Mouse (Mus musculus) heart, adult 10 weeks (tissue): ENCODE results near the gene Rrp36. TPM values are rescaled to one million over a fixed set of nuclear protein-coding genes. Genes with fewer than 3 reads are reported as not detected.

ENCODE experiments used
- polyA plus RNA-seq: library from polyadenylated mRNA; stranded (reverse); fragments of 350-450 nt; fragmentation: Illumina TruSeq; extraction: RNeasy Lipid Tissue Mini Kit (QIAGEN cat#74804); gene quantifications from one replicate; pipeline ENCODE4 v1.2.3, GENCODE M21; 2014; ENCODE audit warnings: low read depth, low replicate concordance

Gene Rrp36
- 19.7 TPM for polyA plus RNA-seq

GRCm38 (mm10) chr17:46673850-46674529 is at the start of gene Rrp36:
Gene Rrp36, minus strand, starts transcription at chr17:46674352.

DNA sequence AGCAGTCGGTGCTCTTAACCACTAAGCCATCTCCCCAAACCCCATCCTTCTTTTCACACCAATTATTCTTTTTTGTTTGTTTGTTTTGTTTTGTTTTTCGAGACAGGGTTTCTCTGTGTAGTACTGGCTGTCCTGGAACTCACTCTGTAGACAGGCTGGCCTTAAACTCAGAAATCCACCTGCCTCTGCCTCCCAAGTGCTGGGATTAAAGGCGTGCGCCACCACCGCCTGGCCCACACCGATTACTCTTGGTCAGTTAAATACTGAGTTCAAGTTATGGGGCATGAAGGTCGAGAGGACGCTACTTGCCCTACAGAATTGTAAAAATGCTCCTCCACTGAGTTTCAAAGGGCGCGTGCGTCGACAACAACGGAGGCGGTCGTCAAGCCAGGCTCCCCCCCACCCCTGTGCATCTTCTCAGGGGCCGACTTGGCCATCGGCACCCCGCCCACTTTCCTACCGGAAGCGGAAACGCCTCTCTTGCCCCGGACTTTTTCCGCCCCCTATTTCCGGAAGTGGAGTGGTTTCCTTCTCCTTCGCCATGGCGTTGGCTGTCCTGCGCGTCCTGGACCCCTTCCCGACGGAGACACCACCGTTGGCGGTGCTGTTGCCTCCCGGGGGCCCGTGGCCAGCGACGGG is 36.9 kb upstream of the Rrp36 start, which contains the start of gene Pex6:
Pex6 (plus strand) TSS at position 505 of the 639 bp plus-strand sequence.

DNA sequence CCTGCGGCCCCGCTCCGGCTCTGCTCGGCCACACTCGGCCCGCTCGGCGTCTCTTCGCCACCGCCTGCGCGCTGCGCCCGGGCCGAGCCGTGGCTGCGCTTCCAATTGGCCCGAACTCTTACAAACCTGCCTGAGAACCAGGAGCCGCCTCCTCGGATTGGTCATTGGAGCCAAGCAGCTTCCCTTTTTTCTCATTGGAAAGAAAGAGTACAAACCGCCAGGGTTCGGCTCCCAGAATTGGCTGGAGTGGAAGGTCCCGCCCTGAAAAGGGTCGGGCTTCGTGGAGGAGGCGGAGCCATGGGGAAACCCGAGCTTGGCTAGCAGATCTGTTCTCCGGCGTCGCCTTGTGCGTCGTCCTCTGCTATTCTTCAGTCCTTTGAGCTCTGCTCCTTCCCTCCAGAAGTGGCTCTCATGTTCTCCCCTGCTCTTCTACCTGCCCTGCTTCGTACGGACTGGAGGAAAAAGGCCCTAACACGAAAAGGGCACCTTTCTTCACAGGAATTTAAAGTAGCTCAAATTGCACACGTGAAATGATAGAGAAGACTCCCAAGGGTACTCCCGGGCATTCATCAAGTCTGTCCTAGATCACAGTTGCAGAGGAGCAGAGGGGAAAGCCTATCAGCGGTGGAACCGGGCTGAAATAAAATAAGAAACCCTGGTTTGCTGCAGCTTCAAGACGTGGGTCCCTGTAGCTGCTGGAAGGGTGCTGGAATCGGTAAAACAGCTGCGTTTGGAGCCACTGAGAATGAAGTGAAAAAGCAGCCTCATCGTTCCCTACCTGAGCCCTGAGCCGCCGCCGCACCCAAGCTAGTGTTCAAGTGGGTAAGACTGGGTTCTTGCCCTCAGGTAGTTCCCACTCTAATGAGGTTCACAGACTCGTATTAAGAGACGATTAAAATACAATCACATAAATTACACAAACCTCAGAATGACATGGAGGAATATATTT is 31.0 kb upstream of the Rrp36 start, which contains the start of gene Ppp2r5d:
Ppp2r5d (minus strand) TSS at position 225 of the 949 bp plus-strand sequence.

GRCm38 (mm10) chr17:46680760-46681373 is 6.7 kb upstream of the Rrp36 start, which contains the start of gene Klhdc3:
Gene Klhdc3, minus strand, starts transcription at chr17:46680914.

GRCm38 (mm10) chr17:46678416-46678815 is 4.3 kb upstream of the Rrp36 start, which contains the start of gene Mea1:
Gene Mea1, plus strand, starts transcription at chr17:46678793.

GRCm38 (mm10) chr17:46650232-46651031 is 23.7 kb downstream of the Rrp36 start, which contains the start of gene Cul7:
Gene Cul7, plus strand, starts transcription at chr17:46650337.

GRCm38 (mm10) chr17:46645561-46646321 is 28.4 kb downstream of the Rrp36 start, which contains the start of the genes Klc4 and Mrpl2:
Gene Klc4, minus strand, starts transcription at chr17:46646022.
Gene Mrpl2, plus strand, starts transcription at chr17:46646229.

GRCm38 (mm10) chr17:46628791-46629684 is 45.1 kb downstream of the Rrp36 start, which contains the start of gene Ptk7:
Gene Ptk7, minus strand, starts transcription at chr17:46629504.

Other genes starting within 250 kb of the Rrp36 start
- gene Crip3, start 245.4 kb downstream of the Rrp36 start, polyA plus RNA-seq = 2.5 TPM
- gene Slc22a7, start 235.9 kb downstream of the Rrp36 start, polyA plus RNA-seq = not detected
- 0.10 TPM for gene Ttbk1, start 186.7 kb downstream of the Rrp36 start, polyA plus RNA-seq
- gene Dnph1, start 177.6 kb downstream of the Rrp36 start, polyA plus RNA-seq = 1.6 TPM
- gene Cul9, start 128.0 kb downstream of the Rrp36 start, polyA plus RNA-seq = 16.2 TPM
- 101 TPM for gene Srf, start 118.2 kb downstream of the Rrp36 start, polyA plus RNA-seq
- gene Ptk7, start 44.8 kb downstream of the Rrp36 start, polyA plus RNA-seq = 2.3 TPM
- 23.4 TPM for gene Klc4, start 28.3 kb downstream of the Rrp36 start, polyA plus RNA-seq
- 123 TPM for gene Mrpl2, start 28.1 kb downstream of the Rrp36 start, polyA plus RNA-seq
- 18.5 TPM for gene Cul7, start 24.0 kb downstream of the Rrp36 start, polyA plus RNA-seq
- 53.7 TPM for gene Mea1, start 4.4 kb upstream of the Rrp36 start, polyA plus RNA-seq
- gene Klhdc3, start 6.6 kb upstream of the Rrp36 start, polyA plus RNA-seq = 59.2 TPM
- gene Ppp2r5d, start 30.8 kb upstream of the Rrp36 start, polyA plus RNA-seq = 34.8 TPM
- gene Pex6, start 37.1 kb upstream of the Rrp36 start, polyA plus RNA-seq = 33.9 TPM
- gene Gnmt, start 54.8 kb upstream of the Rrp36 start, polyA plus RNA-seq = 6.3 TPM
- 23.0 TPM for gene Cnpy3, start 77.9 kb upstream of the Rrp36 start, polyA plus RNA-seq
- gene Ptcra, start 89.4 kb upstream of the Rrp36 start, polyA plus RNA-seq = not detected
- gene 2310039H08Rik, start 98.3 kb upstream of the Rrp36 start, polyA plus RNA-seq = 32.7 TPM
- gene Rpl7l1, start 108.3 kb upstream of the Rrp36 start, polyA plus RNA-seq = 54.9 TPM
- 10.0 TPM for gene Bicral, start 184.1 kb upstream of the Rrp36 start, polyA plus RNA-seq
- gene Tbcc, start 216.3 kb upstream of the Rrp36 start, polyA plus RNA-seq = 17.7 TPM
- not detected for gene Prph2, start 236.1 kb upstream of the Rrp36 start, polyA plus RNA-seq